Mouse (Mus musculus) midbrain, embryonic 12.5 days (tissue): ENCODE measurements around the gene Rac2. TPM values are rescaled to one million over a fixed set of nuclear protein-coding genes. Genes with fewer than 3 reads are reported as not detected.

ENCODE experiments used
- ATAC-seq: fragments of 200-750 bp; cut with Nextera tagmentation; 2 replicates; pipeline ENCODE4 v1.8.0; 2017; ENCODE audit warnings: low read depth, moderate TSS enrichment, moderate library complexity; ENCODE audit not compliant: low FRiP score
- H3K27ac ChIP-seq: fragments of 300-500 bp; sonication (generic); replicated peaks from 2 replicates; pipeline ENCODE4 v1.5.1; 2016; ENCODE audit warnings: mild to moderate bottlenecking
- H3K27me3 ChIP-seq: fragments of 300-500 bp; sonication (generic); 2 replicates; pipeline ENCODE4 v1.6.1; 2016; ENCODE audit warnings: mild to moderate bottlenecking
- H3K36me3 ChIP-seq: fragments of 300-500 bp; sonication (generic); 2 replicates; pipeline ENCODE4 v1.6.1; 2016
- H3K4me1 ChIP-seq: fragments of 300-500 bp; sonication (generic); 2 replicates; pipeline ENCODE4 v1.6.1; 2016
- H3K4me2 ChIP-seq: fragments of 300-500 bp; sonication (generic); replicated peaks from 2 replicates; pipeline ENCODE4 v1.6.1; 2016; ENCODE audit warnings: mild to moderate bottlenecking, moderate library complexity
- H3K4me3 ChIP-seq: fragments of 300-500 bp; sonication (generic); 2 replicates; pipeline ENCODE4 v1.5.1; 2016; ENCODE audit warnings: mild to moderate bottlenecking
- H3K9ac ChIP-seq: fragments of 300-500 bp; sonication (generic); replicated peaks from 2 replicates; pipeline ENCODE4 v1.6.1; 2016; ENCODE audit warnings: mild to moderate bottlenecking, moderate library complexity
- H3K9me3 ChIP-seq: fragments of 300-500 bp; sonication (generic); 2 replicates; pipeline ENCODE4 v1.6.1; 2016; ENCODE audit warnings: mild to moderate bottlenecking
- WGBS: fragments of 180-500 bp; shearing (Covaris S2); methylation state at CpG from one replicate; pipeline ENCODE4 v1.1.7; 2016; 5-methylcytosine and 5-hydroxymethylcytosine counted together
- polyA plus RNA-seq: library from polyadenylated mRNA; unstranded; fragments of >200 nt; fragmentation: Nextera tagmentation; extraction: Ambion mirVana; gene quantifications from 2 replicates; pipeline ENCODE4 v1.2.1, GENCODE M21; 2016

The Rac2 gene
- polyA plus RNA-seq, 1 experiment from 2014 or later: 6.9 TPM

DNA sequence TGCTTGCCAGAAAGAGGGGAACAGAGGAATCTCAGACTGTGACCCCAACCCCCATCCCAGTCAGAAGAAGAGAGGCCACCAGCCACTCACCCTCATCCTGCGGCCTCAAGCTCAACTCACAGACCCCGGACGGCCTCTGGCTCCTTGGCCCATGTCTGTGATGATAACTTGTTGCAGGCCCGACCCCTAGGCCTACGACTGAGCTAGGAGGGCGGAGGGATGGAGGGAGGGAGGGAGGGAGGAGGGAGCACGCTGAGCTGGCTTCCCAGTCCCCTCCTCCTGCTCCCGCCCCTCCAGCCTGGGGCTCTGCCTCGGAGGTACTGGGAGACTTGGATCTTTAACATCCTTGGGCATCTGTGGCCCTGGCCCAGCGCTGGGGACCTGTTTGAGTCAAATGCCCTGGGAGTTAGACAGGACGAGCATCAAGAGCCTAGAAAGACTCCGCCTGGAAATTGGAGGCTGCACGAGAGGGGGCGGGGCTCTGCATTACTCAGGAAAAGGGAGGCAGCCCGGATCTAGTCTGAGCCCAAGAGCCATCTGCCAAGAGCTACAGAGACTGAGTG, 43.1 kb downstream of the Rac2 start:
- Histone ChIP-seq H3K4me1 (peaks cover 16% of the 10 kb centered on the region), H3K36me3 (no peaks in the 10 kb centered on the region), H3K27me3 (peaks cover 10% of the 10 kb centered on the region), H3K4me3 (peak overlapping the region; percentile 27), H3K9ac (peak overlapping the region; percentile 59), H3K27ac (peak overlapping the region; percentile 36; the same call in 1 of the 2 replicates), H3K4me2 (peak overlapping the region; percentile 48), H3K9me3 (no peaks in the 10 kb centered on the region)
- 1% methylated on average over 13 of the region's 15 CpGs for WGBS
- ATAC-seq: peak; percentile 47

DNA sequence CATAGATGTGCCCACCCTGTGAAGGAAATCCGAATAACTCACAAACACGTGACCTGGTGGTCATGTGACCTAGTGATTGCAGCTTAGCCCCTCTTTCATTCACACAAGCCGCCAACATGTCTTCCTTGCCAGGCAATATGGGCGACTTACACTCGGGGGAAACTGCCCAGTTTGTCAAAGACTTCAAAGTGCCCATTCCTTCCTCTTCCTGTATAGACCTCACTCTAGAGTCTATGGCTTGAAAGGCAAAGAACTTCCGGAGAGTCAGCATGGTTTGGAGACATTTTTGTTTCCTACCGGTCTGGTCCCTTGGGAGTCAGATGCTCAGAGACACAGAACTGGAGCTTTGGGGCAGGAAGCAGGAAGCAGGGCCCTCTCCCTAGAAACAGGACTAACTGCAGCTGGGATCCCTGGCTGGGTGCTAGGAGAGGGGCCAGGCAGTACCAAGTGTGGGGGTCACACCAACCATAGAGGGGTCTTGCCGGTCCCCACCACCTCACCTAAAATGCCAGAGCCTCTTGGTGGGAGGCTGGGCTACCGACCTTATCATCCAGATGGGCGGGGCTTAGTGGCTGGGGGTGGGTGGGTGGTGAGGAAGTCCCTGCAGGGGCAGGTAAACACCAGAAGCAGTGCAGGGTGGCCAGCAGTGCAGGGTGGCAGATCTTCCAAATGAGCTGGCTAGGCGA, 43.7 kb downstream of the Rac2 start:
- 60% methylated on average over 10 of the region's 11 CpGs for WGBS
- H3K4me1 ChIP-seq: peaks cover 16% of the 10 kb centered on the region
- H3K36me3 ChIP-seq: no peaks in the 10 kb centered on the region
- peak overlapping the region; percentile 27 for H3K4me3 ChIP-seq
- H3K27ac ChIP-seq: peak overlapping the region; percentile 36; the same call in 1 of the 2 replicates
- H3K27me3 ChIP-seq: peaks cover 10% of the 10 kb centered on the region
- no peak for ATAC-seq
- H3K4me2 ChIP-seq: peak overlapping the region; percentile 48
- H3K9ac ChIP-seq: peak overlapping the region; percentile 59
- no peaks in the 10 kb centered on the region for H3K9me3 ChIP-seq

DNA sequence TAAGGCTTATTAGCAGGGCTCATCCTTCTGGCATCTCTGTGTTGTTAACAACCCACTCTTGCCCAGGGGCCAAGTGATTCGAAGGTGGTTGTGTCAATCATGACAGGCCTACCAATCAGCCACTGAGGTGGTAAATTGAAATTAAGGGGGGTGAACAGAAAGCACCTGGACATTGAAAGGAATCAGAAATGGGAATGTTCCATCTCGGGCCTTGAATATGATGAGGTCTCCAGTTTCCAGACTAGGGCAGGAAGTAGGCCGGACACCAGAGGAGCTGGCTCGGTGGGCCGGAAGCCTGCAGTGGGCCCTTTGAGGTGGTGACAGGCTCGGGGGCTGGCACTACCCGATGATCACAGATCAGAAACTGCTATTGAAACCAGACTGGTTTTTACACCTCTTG, 44.6 kb downstream of the Rac2 start:
- WGBS: 85% methylated on average over 7 of the region's 7 CpGs
- Histone ChIP-seq H3K36me3 (no peaks in the 10 kb centered on the region), H3K4me3 (no peak overlapping the region), H3K9ac (no peak overlapping the region), H3K9me3 (no peaks in the 10 kb centered on the region), H3K27me3 (peaks cover 10% of the 10 kb centered on the region), H3K27ac (no peak overlapping the region), H3K4me1 (peaks cover 16% of the 10 kb centered on the region), H3K4me2 (no peak overlapping the region)
- ATAC-seq: no peak

DNA sequence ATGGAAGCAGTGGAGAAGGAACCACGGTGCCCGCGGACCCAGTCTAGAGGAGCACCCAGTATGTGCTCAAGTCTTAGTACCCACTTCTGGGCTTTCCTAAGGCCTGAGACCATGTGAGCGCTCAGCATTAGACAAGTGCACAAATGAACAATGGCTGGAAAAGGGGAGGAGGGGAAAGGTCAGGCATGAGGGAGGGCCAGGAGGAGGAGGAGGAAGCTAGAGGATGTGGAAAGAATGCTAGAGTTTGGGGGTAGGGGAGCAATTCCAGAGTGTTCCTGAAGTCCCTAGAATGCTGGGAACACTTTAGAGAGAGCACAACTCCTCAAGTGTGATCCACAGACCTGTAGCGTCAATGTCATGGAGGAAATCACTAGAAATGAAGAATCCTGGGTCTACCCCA, 48.4 kb downstream of the Rac2 start:
- Histone ChIP-seq H3K4me2 (no peak overlapping the region), H3K27ac (no peak overlapping the region), H3K4me1 (peaks cover 7% of the 10 kb centered on the region), H3K4me3 (no peak overlapping the region), H3K36me3 (no peaks in the 10 kb centered on the region), H3K9me3 (no peaks in the 10 kb centered on the region), H3K27me3 (no peaks in the 10 kb centered on the region), H3K9ac (no peak overlapping the region)
- 75% methylated on average over 5 of the region's 5 CpGs for WGBS
- ATAC-seq: no peak

DNA sequence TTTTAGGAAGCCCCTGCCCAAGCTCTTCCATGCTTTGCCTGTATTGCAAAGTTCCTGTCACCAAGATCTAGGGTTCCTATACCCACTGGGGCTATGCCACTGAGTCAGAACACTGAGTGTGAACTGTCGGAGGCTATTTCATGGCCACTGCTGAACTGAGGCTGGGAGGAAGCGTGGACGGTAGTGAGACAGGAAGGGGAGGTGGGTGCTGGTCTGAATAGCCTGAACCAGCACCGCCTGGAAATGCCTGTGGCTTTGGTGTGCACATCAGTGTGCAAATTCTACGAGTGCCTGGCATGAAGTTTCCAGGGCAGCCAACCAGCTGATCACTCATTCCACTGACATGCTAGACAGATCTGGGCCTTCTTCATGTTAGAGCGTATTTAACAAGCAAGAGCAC, 50.7 kb downstream of the Rac2 start:
- H3K27me3 ChIP-seq: no peaks in the 10 kb centered on the region

DNA sequence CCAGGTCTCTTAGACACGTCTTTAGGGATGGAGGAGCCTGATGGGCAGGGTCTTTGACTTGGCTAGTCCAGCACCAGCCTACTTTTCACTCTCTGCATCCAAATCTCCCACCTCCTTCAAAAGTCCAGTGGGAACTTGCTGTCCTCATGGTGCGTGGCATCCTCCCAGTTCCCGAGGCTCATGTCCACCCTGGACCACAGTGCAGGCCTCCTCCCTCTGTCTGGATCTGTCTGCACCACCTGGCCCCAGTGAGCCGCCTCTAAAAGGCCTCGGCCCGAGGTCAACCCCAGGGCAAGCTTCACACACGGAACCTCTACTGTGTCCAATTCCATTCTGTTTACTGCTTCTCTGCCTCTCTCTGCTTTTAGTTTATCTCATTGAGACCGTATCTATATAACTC, 51.3 kb downstream of the Rac2 start:
- no peak overlapping the region for H3K27ac ChIP-seq

More for the DNA sequence above, 50.7 kb downstream of the Rac2 start:
- ATAC-seq: no peak
- no peaks in the 10 kb centered on the region for H3K9me3 ChIP-seq
- no peaks in the 10 kb centered on the region for H3K36me3 ChIP-seq
- no peak overlapping the region for H3K27ac ChIP-seq
- H3K9ac ChIP-seq: no peak overlapping the region
- H3K4me2 ChIP-seq: no peak overlapping the region
- 0 out of 2 replicates have a peak, but pooled peaks cover 2% of the 10 kb centered on the region for H3K4me1 ChIP-seq
- no peak overlapping the region for H3K4me3 ChIP-seq
- 83% methylated on average over 6 of the region's 6 CpGs for WGBS

DNA sequence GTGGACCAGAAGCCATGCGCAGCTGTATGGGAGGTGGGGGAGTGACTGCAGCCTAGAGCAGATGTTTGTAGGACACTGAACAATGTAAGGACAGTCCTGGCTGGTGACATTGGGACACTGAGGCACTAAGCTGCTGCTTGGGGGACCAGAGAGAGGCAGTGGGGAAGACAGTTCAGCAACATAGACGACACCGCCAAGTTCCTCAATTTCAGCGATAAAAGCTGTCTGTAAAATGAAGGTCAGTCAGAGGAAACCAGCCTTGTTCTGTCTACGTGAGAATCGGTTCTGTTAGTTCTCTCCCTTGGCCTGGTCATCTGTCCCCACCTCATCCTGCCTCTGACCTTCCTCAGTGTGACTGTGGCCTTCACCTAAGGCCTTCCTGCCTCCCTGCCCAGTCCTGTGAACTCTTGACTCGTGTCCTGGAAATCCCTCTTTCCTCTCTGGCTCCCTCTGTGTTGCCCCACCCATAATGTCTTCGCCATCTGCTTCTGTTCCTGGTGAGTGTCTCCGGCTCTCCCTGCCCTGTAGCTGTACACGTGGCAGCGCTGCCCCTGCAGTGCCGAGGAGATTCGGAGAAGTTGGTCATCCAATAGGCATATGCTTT, 52.4 kb downstream of the Rac2 start:
- H3K9ac ChIP-seq: peak overlapping the region; percentile 4; the same call in 1 of the 2 replicates
- H3K27ac ChIP-seq: no peak overlapping the region
- ATAC-seq: no peak
- WGBS: 82% methylated on average over 13 of the region's 13 CpGs
- H3K4me3 ChIP-seq: no peak overlapping the region
- no peaks in the 10 kb centered on the region for H3K9me3 ChIP-seq
- H3K36me3 ChIP-seq: no peaks in the 10 kb centered on the region
- H3K4me2 ChIP-seq: no peak overlapping the region
- H3K4me1 ChIP-seq: 0 out of 2 replicates have a peak, but pooled peaks cover 2% of the 10 kb centered on the region
- no peaks in the 10 kb centered on the region for H3K27me3 ChIP-seq

More for the DNA sequence above, 51.3 kb downstream of the Rac2 start:
- H3K4me2 ChIP-seq: no peak overlapping the region
- H3K9me3 ChIP-seq: no peaks in the 10 kb centered on the region
- 0 out of 2 replicates have a peak, but pooled peaks cover 2% of the 10 kb centered on the region for H3K4me1 ChIP-seq
- ATAC-seq: no peak
- no peak overlapping the region for H3K4me3 ChIP-seq
- 77% methylated on average over 8 of the region's 8 CpGs for WGBS
- H3K27me3 ChIP-seq: no peaks in the 10 kb centered on the region
- no peak overlapping the region for H3K9ac ChIP-seq
- no peaks in the 10 kb centered on the region for H3K36me3 ChIP-seq

DNA sequence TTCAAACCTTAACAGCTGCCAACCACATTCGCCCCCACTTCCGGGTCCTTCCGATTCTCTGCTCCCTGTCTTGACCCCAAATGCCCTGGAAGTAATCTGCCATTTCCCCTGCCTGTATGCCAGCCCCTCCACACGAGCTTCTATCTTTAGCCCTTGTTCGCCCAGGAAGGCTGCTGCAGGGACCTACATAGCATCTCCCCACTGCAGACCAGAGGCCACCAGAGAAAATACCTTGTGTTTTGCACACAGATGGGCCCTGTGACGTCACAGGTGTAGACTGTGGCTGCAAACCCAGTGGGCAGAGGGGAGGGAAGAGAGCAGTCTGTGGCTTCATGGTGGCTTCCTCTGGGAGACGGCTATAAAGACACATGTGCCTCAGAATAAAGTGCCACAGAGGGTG, 54.4 kb downstream of the Rac2 start:
- 75% methylated on average over 7 of the region's 7 CpGs for WGBS
- no peak overlapping the region for H3K4me2 ChIP-seq
- ATAC-seq: no peak
- H3K9me3 ChIP-seq: no peaks in the 10 kb centered on the region
- no peaks in the 10 kb centered on the region for H3K36me3 ChIP-seq
- H3K4me1 ChIP-seq: 0 out of 2 replicates have a peak, but pooled peaks cover 2% of the 10 kb centered on the region
- H3K27me3 ChIP-seq: no peaks in the 10 kb centered on the region
- no peak overlapping the region for H3K9ac ChIP-seq
- no peak overlapping the region for H3K4me3 ChIP-seq
- H3K27ac ChIP-seq: no peak overlapping the region

DNA sequence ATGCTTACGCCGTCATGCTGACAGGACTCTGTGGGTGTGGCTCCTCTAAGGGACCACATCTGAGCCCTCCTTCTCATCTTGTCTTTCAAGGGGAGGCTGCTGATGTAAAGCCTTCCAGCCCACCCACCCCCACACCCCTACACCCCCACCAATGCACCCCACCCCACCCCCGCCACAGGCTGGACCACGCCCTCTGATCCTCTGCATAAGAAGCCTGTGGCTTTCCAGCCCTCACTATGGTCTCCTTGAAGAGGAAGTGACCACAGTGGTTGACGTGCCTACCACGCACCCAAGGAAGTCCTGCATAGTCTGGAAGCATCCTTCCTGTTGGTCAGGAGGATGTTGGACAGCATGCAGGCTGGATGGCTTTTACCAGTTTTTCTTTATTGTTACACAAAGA, 56.8 kb downstream of the Rac2 start:
- WGBS: 78% methylated on average over 6 of the region's 6 CpGs
- H3K4me1 ChIP-seq: 0 out of 2 replicates have a peak, but pooled peaks cover 2% of the 10 kb centered on the region
- no peaks in the 10 kb centered on the region for H3K36me3 ChIP-seq
- H3K4me3 ChIP-seq: no peak overlapping the region
- ATAC-seq: no peak
- no peak overlapping the region for H3K9ac ChIP-seq
- H3K27ac ChIP-seq: no peak overlapping the region
- no peaks in the 10 kb centered on the region for H3K9me3 ChIP-seq
- no peaks in the 10 kb centered on the region for H3K27me3 ChIP-seq
- H3K4me2 ChIP-seq: no peak overlapping the region

DNA sequence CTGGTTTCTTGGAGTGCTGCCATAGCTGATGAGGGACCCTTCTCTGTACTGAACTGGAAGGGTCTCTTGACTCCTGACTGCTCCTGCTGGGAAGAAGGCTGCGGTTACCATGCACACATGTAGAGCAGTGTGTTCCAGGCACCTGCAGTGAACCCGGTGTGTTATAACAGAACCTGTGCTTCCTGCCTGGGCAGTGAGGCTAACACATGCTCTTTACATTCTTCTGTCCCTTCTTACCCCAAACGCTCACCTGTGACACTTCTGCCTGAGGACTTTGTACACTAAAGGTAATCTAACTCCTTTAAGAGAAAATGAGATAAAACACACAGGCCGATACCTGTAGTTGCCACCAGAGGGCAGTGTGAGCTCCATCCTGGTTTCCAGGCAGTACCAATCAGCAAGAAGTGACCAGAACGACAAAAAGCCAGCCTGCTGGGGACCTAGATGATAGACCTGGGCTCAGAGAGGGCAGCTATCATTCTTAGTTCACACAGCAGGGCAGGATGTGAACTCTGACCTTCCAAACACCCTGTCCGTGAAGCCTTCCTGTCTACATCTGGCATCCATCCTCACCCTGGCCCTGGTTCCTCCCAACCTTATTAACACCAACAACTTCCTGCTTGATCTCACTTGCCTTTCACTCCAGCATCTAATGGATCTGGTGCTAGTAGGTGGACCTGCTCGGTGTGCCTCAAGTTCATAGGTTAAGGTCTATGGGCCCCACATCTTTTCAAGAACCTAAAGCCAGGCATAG, 58.0 kb downstream of the Rac2 start:
- H3K36me3 ChIP-seq: no peaks in the 10 kb centered on the region
- ATAC-seq: no peak
- H3K9me3 ChIP-seq: no peaks in the 10 kb centered on the region
- H3K27me3 ChIP-seq: no peaks in the 10 kb centered on the region
- H3K4me3 ChIP-seq: no peak overlapping the region
- H3K4me1 ChIP-seq: peaks cover 8% of the 10 kb centered on the region; the same call in 1 of the 2 replicates
- H3K4me2 ChIP-seq: no peak overlapping the region
- WGBS: 34% methylated on average over 7 of the region's 7 CpGs
- H3K27ac ChIP-seq: no peak overlapping the region
- no peak overlapping the region for H3K9ac ChIP-seq

DNA sequence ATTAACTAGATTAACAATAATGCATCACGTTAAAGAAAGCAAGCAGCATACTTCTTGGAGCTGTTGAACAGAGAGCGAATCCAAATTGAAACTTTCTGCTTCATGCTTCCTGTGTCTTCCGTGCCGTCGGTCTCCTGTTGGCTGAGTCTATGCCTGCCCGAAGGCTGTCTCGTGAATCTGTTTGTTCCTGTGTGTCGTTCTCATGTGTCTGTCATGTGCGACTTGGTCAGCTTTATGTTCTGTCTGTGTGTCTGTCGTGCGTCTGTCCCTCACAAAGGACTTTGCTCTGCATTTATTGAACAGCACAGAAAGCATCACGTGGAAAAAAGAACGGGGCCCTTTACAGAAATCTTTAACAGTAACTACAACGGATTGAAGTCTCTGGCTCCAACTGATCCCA, 59.6 kb downstream of the Rac2 start:
- no peak for ATAC-seq
- H3K36me3 ChIP-seq: no peaks in the 10 kb centered on the region
- no peak overlapping the region for H3K4me2 ChIP-seq
- no peaks in the 10 kb centered on the region for H3K27me3 ChIP-seq
- no peak overlapping the region for H3K4me3 ChIP-seq
- H3K4me1 ChIP-seq: peaks cover 6% of the 10 kb centered on the region; the same call in 1 of the 2 replicates
- 88% methylated on average over 14 of the region's 14 CpGs for WGBS
- H3K9ac ChIP-seq: no peak overlapping the region
- H3K27ac ChIP-seq: no peak overlapping the region
- no peaks in the 10 kb centered on the region for H3K9me3 ChIP-seq

DNA sequence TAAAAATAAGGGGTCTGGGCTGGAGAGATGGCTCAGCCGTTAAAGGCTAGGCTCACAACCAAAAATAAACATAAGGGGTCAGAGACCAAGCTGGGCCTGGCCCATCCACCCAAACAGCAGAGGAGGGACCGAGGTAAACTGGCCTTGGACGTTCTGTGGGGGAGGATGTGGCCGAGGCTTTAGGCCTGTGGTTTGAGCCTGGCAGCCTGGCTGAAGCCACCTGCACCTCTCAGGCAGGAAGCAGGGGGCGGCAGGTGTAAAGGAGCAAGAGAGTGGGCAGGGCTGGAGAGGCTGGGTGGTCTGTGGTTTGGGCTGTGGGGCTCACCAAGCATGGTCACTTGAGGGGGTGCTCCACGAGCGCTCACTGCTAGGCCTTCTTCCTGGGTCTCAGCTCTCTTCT, 60.6 kb downstream of the Rac2 start:
- H3K4me3 ChIP-seq: no peak overlapping the region
- H3K4me1 ChIP-seq: peaks cover 6% of the 10 kb centered on the region; the same call in 1 of the 2 replicates
- H3K27ac ChIP-seq: no peak overlapping the region
- WGBS: 84% methylated on average over 7 of the region's 7 CpGs
- H3K9ac ChIP-seq: no peak overlapping the region
- H3K4me2 ChIP-seq: no peak overlapping the region
- H3K36me3 ChIP-seq: no peaks in the 10 kb centered on the region
- ATAC-seq: no peak
- H3K27me3 ChIP-seq: no peaks in the 10 kb centered on the region
- H3K9me3 ChIP-seq: no peaks in the 10 kb centered on the region
